Mouse (Mus musculus): ENCODE measurements around the gene Rsad2. TPM values are rescaled to one million over a fixed set of nuclear protein-coding genes. Genes with fewer than 3 reads are reported as not detected.
A peak's percentile ranks its signal among the peaks of the same experiment; 100 is the strongest.

Gene Rsad2
- polyA plus RNA-seq, 1 experiment from 2014 or later, result 2.4 TPM

DNA sequence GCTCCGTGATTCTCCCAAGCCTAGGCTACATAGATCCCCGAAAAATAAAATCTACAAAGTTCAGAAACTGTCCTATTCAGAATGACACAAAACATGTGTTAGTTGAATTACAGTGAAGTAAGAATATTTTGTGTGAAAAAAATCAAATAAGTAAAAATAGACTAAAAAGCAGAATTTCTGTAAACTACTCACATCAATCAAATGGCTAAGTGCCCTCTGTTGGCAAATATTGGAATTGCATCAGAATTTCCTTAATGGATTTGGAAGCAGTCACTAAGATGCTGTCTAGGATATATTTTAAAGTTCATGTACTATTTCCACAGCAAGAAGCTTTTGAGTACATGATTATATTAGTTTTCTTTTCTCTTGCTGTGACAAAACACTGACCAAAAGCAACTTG, 31.4 kb downstream of the Rsad2 start:
- Histone ChIP-seq H3K27me3 (ENCODE audit: control insufficient read depth, insufficient read depth, low read length) (no peaks in the 10 kb centered on the region), H3K9me3 (replicated peaks; ENCODE audit: control insufficient read depth, low read length) (no peaks in the 10 kb centered on the region), H3K4me1 (ENCODE audit: control insufficient read depth, insufficient read depth, low read length) (no peaks in the 10 kb centered on the region), H3K9ac (ENCODE audit: low read length) (no peak overlapping the region), H3K4me2 (ENCODE audit: low read depth, low read length) (no peak overlapping the region), H3K27ac (ENCODE audit: low read length) (no peak overlapping the region), H3K4me3 (ENCODE audit: low read length) (no peak overlapping the region), H3K36me3 (ENCODE audit: control insufficient read depth, insufficient read depth) (no peaks in the 10 kb centered on the region)
- WGBS, result 82% methylated on average over 2 of the region's 2 CpGs
- no peak for ATAC-seq (replicated peaks; ENCODE audit: extremely low read depth, insufficient read depth, low FRiP score)

DNA sequence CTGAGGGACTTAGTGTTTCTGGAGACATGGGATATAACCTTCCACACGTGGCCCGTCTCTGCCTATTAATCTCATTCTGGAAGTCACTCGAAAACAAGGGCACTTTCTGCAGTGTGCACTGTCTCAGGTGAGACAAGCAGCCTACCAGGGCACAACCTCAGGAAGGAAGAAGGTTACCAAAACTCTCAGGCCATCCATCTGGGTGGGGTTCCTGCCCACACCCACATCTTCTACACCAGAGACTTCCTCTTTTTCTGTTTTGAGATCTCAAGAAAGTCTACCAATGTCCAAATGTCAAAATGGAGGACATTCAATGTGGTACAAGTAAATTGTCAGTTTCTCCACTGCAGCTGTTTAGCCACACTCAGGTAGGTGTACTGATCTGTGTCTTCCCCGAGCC, 37.9 kb downstream of the Rsad2 start:
- no peaks in the 10 kb centered on the region for H3K9me3 ChIP-seq (replicated peaks; ENCODE audit: control insufficient read depth, low read length)
- ATAC-seq (replicated peaks; ENCODE audit: extremely low read depth, insufficient read depth, low FRiP score), result no peak
- no peak overlapping the region for H3K4me3 ChIP-seq (ENCODE audit: low read length)
- no peak overlapping the region for H3K9ac ChIP-seq (ENCODE audit: low read length)
- H3K36me3 ChIP-seq (ENCODE audit: control insufficient read depth, insufficient read depth), result no peaks in the 10 kb centered on the region
- H3K27ac ChIP-seq (ENCODE audit: low read length), result no peak overlapping the region
- WGBS, result 78% methylated on average over 4 of the region's 4 CpGs
- no peaks in the 10 kb centered on the region; the same call in 1 of the 2 replicates for H3K27me3 ChIP-seq (ENCODE audit: control insufficient read depth, insufficient read depth, low read length)
- H3K4me2 ChIP-seq (ENCODE audit: low read depth, low read length), result no peak overlapping the region
- H3K4me1 ChIP-seq (ENCODE audit: control insufficient read depth, insufficient read depth, low read length), result peaks cover 3% of the 10 kb centered on the region; the same call in 1 of the 2 replicates

DNA sequence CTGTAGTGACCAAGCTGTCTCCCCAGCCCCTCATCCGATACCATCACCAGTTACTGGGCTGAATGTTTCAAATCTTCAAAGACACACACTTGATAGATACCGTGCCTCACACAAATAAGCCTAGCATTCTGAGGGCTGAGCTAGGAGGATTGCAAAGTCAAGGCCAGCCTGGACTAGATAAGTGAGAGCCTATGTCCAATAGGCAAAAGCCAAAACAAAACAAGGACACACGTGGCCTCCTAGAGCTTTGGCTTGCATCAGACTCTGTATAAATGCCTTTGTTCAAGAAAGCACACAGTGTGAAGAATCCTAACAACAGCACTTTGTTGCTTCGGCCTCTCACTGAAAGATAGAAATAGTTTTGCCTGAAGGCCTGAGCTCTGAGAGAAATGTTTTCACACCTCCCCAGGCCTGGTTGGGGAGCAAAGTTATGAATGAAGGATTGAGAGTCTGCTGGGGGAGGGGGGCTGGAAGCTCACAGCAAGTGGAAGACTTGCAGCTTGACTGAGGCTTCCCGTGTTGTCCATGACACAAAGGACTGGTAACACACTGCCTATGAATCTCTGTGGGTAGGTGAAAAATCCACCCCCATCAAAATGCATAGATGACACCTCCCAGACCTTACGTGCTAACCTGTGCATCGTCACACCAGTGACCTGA, 39.5 kb downstream of the Rsad2 start:
- H3K9ac ChIP-seq (ENCODE audit: low read length), result no peak overlapping the region
- H3K27ac ChIP-seq (ENCODE audit: low read length), result no peak overlapping the region
- H3K36me3 ChIP-seq (ENCODE audit: control insufficient read depth, insufficient read depth), result no peaks in the 10 kb centered on the region
- H3K27me3 ChIP-seq (ENCODE audit: control insufficient read depth, insufficient read depth, low read length), result peaks cover 2% of the 10 kb centered on the region; the same call in 1 of the 2 replicates
- no peak overlapping the region for H3K4me2 ChIP-seq (ENCODE audit: low read depth, low read length)
- peaks cover 17% of the 10 kb centered on the region for H3K4me1 ChIP-seq (ENCODE audit: control insufficient read depth, insufficient read depth, low read length)
- no peaks in the 10 kb centered on the region for H3K9me3 ChIP-seq (replicated peaks; ENCODE audit: control insufficient read depth, low read length)
- no peak overlapping the region for H3K4me3 ChIP-seq (ENCODE audit: low read length)
- ATAC-seq (replicated peaks; ENCODE audit: extremely low read depth, insufficient read depth, low FRiP score), result no peak
- 73% methylated on average over 7 of the region's 7 CpGs for WGBS

DNA sequence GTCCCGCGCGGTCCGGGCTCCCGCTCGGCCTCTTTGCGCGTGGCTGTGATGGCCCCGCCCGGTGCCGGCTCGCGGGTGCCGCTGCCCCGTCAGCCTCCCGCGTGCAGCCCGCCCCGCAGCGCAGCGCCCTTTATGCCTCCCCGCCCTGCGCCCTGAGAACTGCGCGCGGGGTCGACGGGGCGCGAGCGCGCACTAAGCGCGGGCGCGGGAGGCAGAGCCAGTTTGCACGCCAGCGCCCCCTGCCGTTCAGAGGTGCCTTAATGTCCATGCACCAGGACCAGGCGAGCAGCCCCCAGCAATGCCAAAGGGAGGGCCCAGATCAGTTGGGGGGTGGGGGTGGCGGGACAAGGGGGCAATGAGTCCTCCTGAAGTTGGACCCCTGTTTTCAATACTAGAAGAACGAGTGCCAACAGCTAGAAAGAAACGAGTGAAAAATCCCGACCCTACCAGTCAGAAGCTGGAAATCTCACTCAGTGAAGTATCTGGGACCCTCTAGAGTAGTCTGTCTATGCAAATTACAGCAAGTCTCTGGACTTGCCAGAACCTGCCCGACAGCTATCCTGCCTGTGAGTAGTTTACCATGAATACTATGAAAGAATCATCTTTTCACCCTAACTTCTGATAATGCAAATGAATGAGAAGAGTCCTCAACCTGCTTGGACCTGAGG, 41.0 kb downstream of the Rsad2 start, which contains the start of gene Rnf144a:
TSS of gene Rnf144a (minus strand) at position 151 of the 668 bp plus-strand sequence.
- under 1% methylated on average over 44 of the region's 45 CpGs for WGBS
- Histone ChIP-seq H3K27ac (ENCODE audit: low read length) (peak within 1 kb of the TSS; percentile 36), H3K9me3 (replicated peaks; ENCODE audit: control insufficient read depth, low read length) (no peaks in the 10 kb centered on the region), H3K4me1 (ENCODE audit: control insufficient read depth, insufficient read depth, low read length) (peaks cover 24% of the 10 kb centered on the region), H3K36me3 (ENCODE audit: control insufficient read depth, insufficient read depth) (no peaks in the 10 kb centered on the region), H3K9ac (ENCODE audit: low read length) (peak within 1 kb of the TSS; percentile 81), H3K27me3 (ENCODE audit: control insufficient read depth, insufficient read depth, low read length) (peaks cover 2% of the 10 kb centered on the region; the same call in 1 of the 2 replicates), H3K4me2 (ENCODE audit: low read depth, low read length) (peak within 1 kb of the TSS; percentile 95), H3K4me3 (ENCODE audit: low read length) (peak within 1 kb of the TSS; percentile 78)
- peak; percentile 85 for ATAC-seq (replicated peaks; ENCODE audit: extremely low read depth, insufficient read depth, low FRiP score)

DNA sequence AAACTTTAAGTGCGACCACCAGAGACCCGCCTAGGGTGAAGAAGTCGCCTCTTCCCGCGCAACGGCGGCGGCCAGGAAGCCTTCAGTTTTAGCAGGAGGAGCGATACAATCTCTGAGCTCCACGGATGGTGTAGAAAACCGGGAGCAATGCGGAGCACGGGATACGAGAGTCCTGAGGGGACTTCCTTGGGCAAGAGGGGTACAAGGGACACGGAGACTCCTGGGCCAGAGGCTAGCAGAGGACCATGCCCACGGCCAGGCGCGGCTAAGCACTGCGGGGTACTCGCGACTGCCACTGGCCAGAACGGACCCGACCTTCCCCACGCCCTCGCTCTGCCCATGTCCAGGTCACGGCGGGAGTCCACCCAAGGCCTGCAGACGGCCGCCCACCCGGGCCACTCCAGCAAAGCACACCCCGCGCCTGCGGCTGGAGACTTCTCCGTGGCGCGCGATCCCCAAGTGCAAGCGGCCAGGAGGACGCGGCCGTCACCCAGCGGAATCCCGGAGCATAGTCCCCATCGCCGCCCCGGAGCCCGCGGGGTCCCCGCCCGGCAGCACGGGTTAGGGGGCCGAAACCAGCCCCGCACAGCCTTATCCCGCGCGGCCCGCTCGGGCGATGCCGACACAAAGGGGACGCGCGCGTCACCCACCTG, 41.7 kb downstream of the Rsad2 start:
- Histone ChIP-seq H3K27me3 (ENCODE audit: control insufficient read depth, insufficient read depth, low read length) (peaks cover 2% of the 10 kb centered on the region; the same call in 1 of the 2 replicates), H3K9ac (ENCODE audit: low read length) (peak overlapping the region; percentile 81), H3K4me1 (ENCODE audit: control insufficient read depth, insufficient read depth, low read length) (peaks cover 27% of the 10 kb centered on the region), H3K4me3 (ENCODE audit: low read length) (peak overlapping the region; percentile 78), H3K36me3 (ENCODE audit: control insufficient read depth, insufficient read depth) (no peaks in the 10 kb centered on the region), H3K27ac (ENCODE audit: low read length) (peak overlapping the region; percentile 36), H3K9me3 (replicated peaks; ENCODE audit: control insufficient read depth, low read length) (no peaks in the 10 kb centered on the region), H3K4me2 (ENCODE audit: low read depth, low read length) (peak overlapping the region; percentile 95)
- peak; percentile 55 for ATAC-seq (replicated peaks; ENCODE audit: extremely low read depth, insufficient read depth, low FRiP score)
- under 1% methylated on average over 63 of the region's 64 CpGs for WGBS

DNA sequence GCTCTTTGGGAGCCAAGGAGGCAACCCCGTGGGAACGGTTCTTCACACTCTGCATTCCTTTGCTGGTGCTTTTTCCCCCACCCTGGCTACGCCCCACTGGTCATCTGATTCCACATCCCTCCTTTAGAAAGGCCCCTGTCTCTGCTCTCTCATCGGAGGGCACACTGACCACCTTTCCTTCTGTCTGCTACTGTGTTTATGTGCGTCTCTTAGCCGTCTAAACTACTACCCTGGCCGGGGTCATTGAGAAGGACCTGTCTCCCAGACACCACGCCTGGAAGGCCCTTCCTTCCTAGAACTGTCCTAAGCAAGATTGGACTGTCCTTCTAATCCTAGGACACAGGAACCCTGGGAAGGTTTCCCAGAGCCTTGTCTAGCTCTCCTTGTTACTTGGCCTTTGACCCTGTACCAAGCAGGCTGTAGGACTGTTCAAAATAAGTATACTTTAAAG, 42.3 kb downstream of the Rsad2 start:
- H3K4me1 ChIP-seq (ENCODE audit: control insufficient read depth, insufficient read depth, low read length), result peaks cover 27% of the 10 kb centered on the region
- H3K27me3 ChIP-seq (ENCODE audit: control insufficient read depth, insufficient read depth, low read length), result peaks cover 2% of the 10 kb centered on the region; the same call in 1 of the 2 replicates
- no peaks in the 10 kb centered on the region for H3K9me3 ChIP-seq (replicated peaks; ENCODE audit: control insufficient read depth, low read length)
- 41% methylated on average over 8 of the region's 8 CpGs for WGBS
- no peaks in the 10 kb centered on the region for H3K36me3 ChIP-seq (ENCODE audit: control insufficient read depth, insufficient read depth)
- H3K27ac ChIP-seq (ENCODE audit: low read length), result peak overlapping the region; percentile 29; the same call in 1 of the 2 replicates
- H3K9ac ChIP-seq (ENCODE audit: low read length), result peak overlapping the region; percentile 81
- no peak for ATAC-seq (replicated peaks; ENCODE audit: extremely low read depth, insufficient read depth, low FRiP score)
- H3K4me2 ChIP-seq (ENCODE audit: low read depth, low read length), result peak overlapping the region; percentile 95
- peak overlapping the region; percentile 78 for H3K4me3 ChIP-seq (ENCODE audit: low read length)

DNA sequence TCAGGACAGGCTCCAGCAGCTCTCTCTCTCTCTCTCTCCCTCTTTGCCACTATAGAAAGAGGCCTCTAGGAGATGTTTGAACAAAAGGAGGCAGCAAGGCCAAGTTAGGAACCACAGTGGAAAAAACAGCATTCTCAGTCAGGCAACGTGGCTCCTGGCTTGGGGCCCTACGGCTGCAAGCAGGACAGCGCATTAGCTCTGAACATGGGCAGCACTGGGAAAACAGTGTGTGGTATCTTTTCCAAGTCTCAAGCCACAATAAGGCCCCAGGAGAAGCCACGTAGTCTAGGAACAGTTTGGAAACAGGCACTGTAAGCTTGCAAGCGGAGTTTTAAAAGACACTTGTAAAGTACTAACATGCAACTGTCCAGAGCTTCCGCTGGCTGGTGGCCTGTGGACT, 43.5 kb downstream of the Rsad2 start:
- 66% methylated on average over 6 of the region's 6 CpGs for WGBS
- peaks cover 32% of the 10 kb centered on the region for H3K4me1 ChIP-seq (ENCODE audit: control insufficient read depth, insufficient read depth, low read length)
- H3K36me3 ChIP-seq (ENCODE audit: control insufficient read depth, insufficient read depth), result no peaks in the 10 kb centered on the region
- peak overlapping the region; percentile 58 for H3K27ac ChIP-seq (ENCODE audit: low read length)
- ATAC-seq (replicated peaks; ENCODE audit: extremely low read depth, insufficient read depth, low FRiP score), result no peak
- H3K27me3 ChIP-seq (ENCODE audit: control insufficient read depth, insufficient read depth, low read length), result peaks cover 2% of the 10 kb centered on the region; the same call in 1 of the 2 replicates
- peak overlapping the region; percentile 78 for H3K4me3 ChIP-seq (ENCODE audit: low read length)
- peak overlapping the region; percentile 95 for H3K4me2 ChIP-seq (ENCODE audit: low read depth, low read length)
- no peak overlapping the region for H3K9ac ChIP-seq (ENCODE audit: low read length)
- H3K9me3 ChIP-seq (replicated peaks; ENCODE audit: control insufficient read depth, low read length), result no peaks in the 10 kb centered on the region

DNA sequence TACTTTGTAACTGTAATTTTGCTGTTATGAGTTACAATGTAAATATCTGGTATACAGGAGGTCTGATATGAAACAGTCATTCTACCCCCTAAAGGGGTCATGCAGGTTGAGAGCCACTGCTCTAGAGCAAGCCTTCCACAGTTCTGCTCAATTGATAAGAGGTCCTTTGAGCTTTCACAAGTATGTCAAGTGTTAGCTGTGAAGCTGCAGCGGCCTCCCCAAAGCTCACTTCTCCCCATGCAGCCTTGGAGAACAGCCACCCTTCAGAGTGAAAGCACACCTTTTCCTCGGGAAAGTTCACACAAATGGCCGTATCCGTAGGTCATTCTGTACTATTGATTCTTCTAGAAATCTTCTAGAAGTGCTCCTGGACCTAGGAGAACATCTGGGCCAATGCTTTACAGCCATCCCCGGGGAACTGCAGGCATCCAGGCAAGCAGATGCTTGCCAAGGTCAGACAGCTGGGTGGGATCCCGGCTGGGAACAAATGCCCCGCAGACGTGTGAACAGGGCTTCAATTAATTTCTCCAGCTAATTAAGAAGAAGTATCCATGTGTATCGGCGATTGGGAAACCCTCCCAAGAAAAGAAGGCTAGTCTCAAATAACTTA, 44.3 kb downstream of the Rsad2 start:
- no peak for ATAC-seq (replicated peaks; ENCODE audit: extremely low read depth, insufficient read depth, low FRiP score)
- Histone ChIP-seq H3K36me3 (ENCODE audit: control insufficient read depth, insufficient read depth) (no peaks in the 10 kb centered on the region), H3K4me3 (ENCODE audit: low read length) (peak overlapping the region; percentile 17), H3K9ac (ENCODE audit: low read length) (peak overlapping the region; percentile 11; the same call in 1 of the 2 replicates), H3K27me3 (ENCODE audit: control insufficient read depth, insufficient read depth, low read length) (peaks cover 2% of the 10 kb centered on the region; the same call in 1 of the 2 replicates), H3K27ac (ENCODE audit: low read length) (no peak overlapping the region), H3K4me1 (ENCODE audit: control insufficient read depth, insufficient read depth, low read length) (peaks cover 37% of the 10 kb centered on the region), H3K4me2 (ENCODE audit: low read depth, low read length) (peak overlapping the region; percentile 95), H3K9me3 (replicated peaks; ENCODE audit: control insufficient read depth, low read length) (no peaks in the 10 kb centered on the region)
- WGBS, result 48% methylated on average over 10 of the region's 10 CpGs
